Comparison of ENCODE assay signal across 8 mouse cellular contexts in the genomic region with DNA sequence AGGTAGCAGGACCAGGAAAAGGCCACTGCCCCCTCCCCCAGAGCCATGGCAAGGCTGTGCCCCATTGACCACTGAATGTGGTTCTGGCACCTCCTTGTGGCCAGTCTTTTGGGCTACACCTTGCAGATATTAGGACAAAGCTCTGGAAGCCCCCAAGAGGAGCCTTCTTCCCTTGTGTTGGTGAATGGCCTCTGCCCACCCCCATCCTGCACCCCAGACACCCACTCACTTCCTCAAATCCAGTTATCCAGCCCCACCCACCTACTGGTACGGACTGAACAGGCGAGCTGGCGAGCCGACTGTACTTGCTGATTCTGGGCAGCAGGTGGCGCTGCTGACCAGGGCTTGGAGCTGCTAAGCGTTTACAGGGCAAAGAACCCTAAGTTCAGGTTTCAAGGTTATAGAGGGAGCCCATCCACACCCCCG. TPM values are rescaled to one million over a fixed set of nuclear protein-coding genes. Genes with fewer than 3 reads are reported as not detected.
DNase-seq lines count a peak whose midpoint lies in the region; ATAC-seq and TF ChIP-seq lines count a peak whose summit lies in the region.

No protein-coding gene starts in this region.

- H3K4me3 ChIP-seq in embryonic fibroblast, embryonic 13.5 days (ENCODE audit: insufficient read depth, low read length) = no peak overlapping the region
- H3K4me3 ChIP-seq in heart, embryonic 11.5 days (ENCODE audit: low read depth, low read length) = peak overlapping the region; percentile 11; the same call in 1 of the 2 replicates
- peak overlapping the region; percentile 24 for H3K4me3 ChIP-seq in kidney, embryonic 15.5 days (replicated peaks)

- peak; percentile 84 for DNase-seq in A20 (ENCODE audit: low read depth, low spot score)
- peak; percentile 76 for DNase-seq in brain, adult 2 months (ENCODE audit: low read depth, low spot score)
- peak; percentile 85 for DNase-seq in liver
- DNase-seq in monocyte, adult 2 months (ENCODE audit: low read depth in 1 of 2, low spot score in 2 of 2) = peak; percentile 57 to 81
- peak; percentile 70 to 81 for DNase-seq in spleen, postnatal 14 days (ENCODE audit: low spot score in 2 of 2)

- H3K4me2 ChIP-seq in heart, embryonic 11.5 days = peak overlapping the region; percentile 57
- peak overlapping the region; percentile 56 for H3K4me2 ChIP-seq in kidney, embryonic 15.5 days

- H3K27ac ChIP-seq in embryonic fibroblast, embryonic 13.5 days (ENCODE audit: insufficient read depth, low read length) = no peak overlapping the region
- no peak overlapping the region for H3K27ac ChIP-seq in heart, embryonic 11.5 days (ENCODE audit: low read depth, low read length)
- H3K27ac ChIP-seq in kidney, embryonic 15.5 days = no peak overlapping the region

- H3K27me3 ChIP-seq in heart, embryonic 11.5 days (ENCODE audit: control insufficient read depth, insufficient read depth, low read length) = 0 out of 2 replicates have a peak, but pooled peaks cover 3% of the 10 kb centered on the region
- 0 out of 2 replicates have a peak, but pooled peaks cover 3% of the 10 kb centered on the region for H3K27me3 ChIP-seq in kidney, embryonic 15.5 days

- H3K4me1 ChIP-seq in embryonic fibroblast, embryonic 13.5 days (ENCODE audit: control insufficient read depth, insufficient read depth, low read length) = peaks cover 7% of the 10 kb centered on the region; the same call in 1 of the 2 replicates
- H3K4me1 ChIP-seq in heart, embryonic 11.5 days (ENCODE audit: control insufficient read depth, insufficient read depth, low read length) = peaks cover 22% of the 10 kb centered on the region
- H3K4me1 ChIP-seq in kidney, embryonic 15.5 days = peaks cover 46% of the 10 kb centered on the region

- 2% methylated on average over 7 of the region's 7 CpGs for WGBS in heart, embryonic 11.5 days (ENCODE audit: insufficient replicate concordance)
- under 1% methylated on average over 7 of the region's 7 CpGs for WGBS in kidney, embryonic 15.5 days

- TF ChIP-seq POLR2A in embryonic fibroblast, embryonic 13.5 days (IDR thresholded peaks at IDR 0.05; ENCODE audit: low read depth, low read length) = no peak

- H3K9ac ChIP-seq in heart, embryonic 11.5 days (ENCODE audit: low read depth, low read length) = no peak overlapping the region
- H3K9ac ChIP-seq in kidney, embryonic 15.5 days = no peak overlapping the region

- peak; percentile 99 for TF ChIP-seq CTCF in embryonic fibroblast, embryonic 13.5 days (IDR thresholded peaks at IDR 0.05; ENCODE audit: borderline replicate concordance, insufficient read depth, low read length)

- H3K36me3 ChIP-seq in heart, embryonic 11.5 days (ENCODE audit: control insufficient read depth, insufficient read depth, low read length) = no peaks in the 10 kb centered on the region
- H3K36me3 ChIP-seq in kidney, embryonic 15.5 days = no peaks in the 10 kb centered on the region

- H3K9me3 ChIP-seq in heart, embryonic 11.5 days (replicated peaks; ENCODE audit: control insufficient read depth, low read length) = no peaks in the 10 kb centered on the region
- no peaks in the 10 kb centered on the region for H3K9me3 ChIP-seq in kidney, embryonic 15.5 days (replicated peaks)

- ATAC-seq in heart, embryonic 11.5 days (replicated peaks; ENCODE audit: insufficient number of reproducible peaks, low FRiP score, low TSS enrichment) = 0 out of 2 replicates have a peak, but pooled peaks have one; percentile 31
- ATAC-seq in kidney, embryonic 15.5 days (replicated peaks; ENCODE audit: low FRiP score) = peak; percentile 63

RNA-seq across cellular contexts. Expression of a gene that starts 1.3 kb away (rescaled TPM):
- polyA plus RNA-seq in embryonic fibroblast, embryonic 13.5 days (2011; ENCODE audit: insufficient read length, low read depth, missing spikeins) = 17.0 and 20.3 TPM in 2 replicates
- 0.06 and 0.11 TPM in 2 replicates for polyA plus RNA-seq in heart, embryonic 11.5 days (2014; fragmentation: Nextera tagmentation; extraction: Ambion mirVana)
- polyA plus RNA-seq in kidney, embryonic 15.5 days (2015; fragmentation: Nextera tagmentation; extraction: Ambion mirVana) = 0.08 and 0.22 TPM in 2 replicates

RNA-seq across cellular contexts. Expression of a gene that starts 22.4 kb away (rescaled TPM):
- not detected in 2 replicates for polyA plus RNA-seq in embryonic fibroblast, embryonic 13.5 days (2011; ENCODE audit: insufficient read length, low read depth, missing spikeins)
- 0.10 and 0.11 TPM in 2 replicates for polyA plus RNA-seq in heart, embryonic 11.5 days (2014; fragmentation: Nextera tagmentation; extraction: Ambion mirVana)
- polyA plus RNA-seq in kidney, embryonic 15.5 days (2015; fragmentation: Nextera tagmentation; extraction: Ambion mirVana) = not detected in 2 replicates

RNA-seq across cellular contexts. Expression of a gene that starts 40.6 kb away (rescaled TPM):
- 13.9 and 19.1 TPM in 2 replicates for polyA plus RNA-seq in embryonic fibroblast, embryonic 13.5 days (2011; ENCODE audit: insufficient read length, low read depth, missing spikeins)
- polyA plus RNA-seq in heart, embryonic 11.5 days (2014; fragmentation: Nextera tagmentation; extraction: Ambion mirVana) = 2.2 and 2.5 TPM in 2 replicates
- 6.0 and 6.5 TPM in 2 replicates for polyA plus RNA-seq in kidney, embryonic 15.5 days (2015; fragmentation: Nextera tagmentation; extraction: Ambion mirVana)

Comparison
In these comparisons a context has a peak if more than half of its experiments do, and no peak if none do; other contexts are left out.
1. RNA of a gene that starts 1.3 kb away (polyA plus RNA-seq): 17.0 to 20.3 TPM in embryonic fibroblast, embryonic 13.5 days; 0.08 to 0.22 TPM in kidney, embryonic 15.5 days and 0.06 to 0.11 TPM in heart, embryonic 11.5 days; every median in the first group is over 10 times any median in the second.
2. Peak in every context shown above with its lines, with median percentiles within 50 percentile points of each other: DNase-seq.